Mouse (Mus musculus): ENCODE data around the gene Hyal3.

DNA sequence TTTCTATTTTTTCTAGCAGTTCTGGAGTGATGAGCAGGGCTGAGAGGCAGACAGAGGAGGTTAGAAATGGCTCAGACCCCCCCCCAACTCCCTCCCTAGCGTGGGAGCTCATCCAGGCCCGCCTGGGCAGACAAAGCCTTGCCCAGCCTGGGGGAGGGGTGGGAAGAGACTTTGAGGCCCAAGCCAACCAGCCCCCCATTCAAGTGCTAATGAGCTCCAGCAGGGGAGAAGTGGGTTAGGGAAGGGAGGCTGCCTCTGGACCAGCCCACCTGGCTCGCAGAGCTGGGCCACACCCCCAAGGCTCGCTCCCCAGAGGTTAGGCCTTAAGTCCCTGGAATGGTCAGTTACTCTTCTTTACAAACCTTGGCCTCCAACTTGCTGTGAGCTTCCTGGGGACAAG is 50.0 kb downstream of the Hyal3 start:
- TF ChIP-seq CTCF (IDR thresholded peaks at IDR 0.05) (no peak), EP300 (IDR thresholded peaks at IDR 0.05) (no peak)

Measured in lung, postnatal 0 days (tissue).